Mouse (Mus musculus) cerebellum, postnatal 25 days (tissue): ENCODE results near the gene Zbtb38.

ENCODE experiments used
- DNase-seq, 2 experiments: peaks; one replicate each; pipeline ENCODE4 v3.0.0; 2021; ENCODE audit warnings: mixed read lengths in 2 of 2

Gene Zbtb38

DNA sequence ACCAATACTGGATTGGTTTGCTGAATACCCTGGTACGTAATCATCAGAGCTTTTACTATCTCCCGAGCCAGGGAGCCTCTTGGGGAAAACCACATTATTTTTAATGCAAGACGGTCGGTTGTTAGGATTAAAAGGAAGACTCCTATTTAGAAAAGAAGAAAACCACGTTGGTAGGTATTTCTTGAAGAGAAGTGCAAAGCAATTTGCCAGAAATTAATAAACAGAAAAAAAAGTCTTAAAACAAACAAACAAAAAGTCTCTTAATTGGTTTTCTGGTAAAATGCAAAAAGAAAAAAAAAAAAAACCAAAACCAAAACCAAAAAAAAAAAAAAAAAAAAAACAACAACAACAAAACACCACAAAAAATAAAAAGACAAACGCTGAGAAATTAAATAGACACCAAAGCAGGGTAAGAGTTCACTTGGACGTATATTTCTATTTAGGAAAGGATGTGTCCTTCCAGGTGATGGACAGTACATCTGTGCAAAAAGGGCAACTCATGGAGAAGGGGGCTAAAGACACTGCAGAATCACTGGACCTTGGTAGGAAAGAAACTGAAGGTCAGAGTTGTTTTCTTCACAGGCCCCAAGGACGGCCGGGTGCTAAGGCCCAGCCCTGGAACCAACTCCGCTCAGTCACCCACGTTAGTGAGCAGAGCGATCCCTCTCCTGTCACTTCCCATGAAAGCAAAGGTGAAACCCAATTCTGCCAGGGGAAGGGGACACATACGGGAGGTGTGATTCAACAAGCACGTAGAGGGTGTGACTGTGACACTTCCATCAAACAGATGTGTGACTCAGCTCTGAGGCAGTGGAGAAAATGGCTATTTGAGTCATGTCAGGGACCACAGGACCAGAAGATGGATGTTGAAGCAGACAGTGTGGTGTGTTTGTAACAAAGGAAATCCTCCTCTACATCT is 38.9 kb downstream of the Zbtb38 start:
- no peak for DNase-seq

DNA sequence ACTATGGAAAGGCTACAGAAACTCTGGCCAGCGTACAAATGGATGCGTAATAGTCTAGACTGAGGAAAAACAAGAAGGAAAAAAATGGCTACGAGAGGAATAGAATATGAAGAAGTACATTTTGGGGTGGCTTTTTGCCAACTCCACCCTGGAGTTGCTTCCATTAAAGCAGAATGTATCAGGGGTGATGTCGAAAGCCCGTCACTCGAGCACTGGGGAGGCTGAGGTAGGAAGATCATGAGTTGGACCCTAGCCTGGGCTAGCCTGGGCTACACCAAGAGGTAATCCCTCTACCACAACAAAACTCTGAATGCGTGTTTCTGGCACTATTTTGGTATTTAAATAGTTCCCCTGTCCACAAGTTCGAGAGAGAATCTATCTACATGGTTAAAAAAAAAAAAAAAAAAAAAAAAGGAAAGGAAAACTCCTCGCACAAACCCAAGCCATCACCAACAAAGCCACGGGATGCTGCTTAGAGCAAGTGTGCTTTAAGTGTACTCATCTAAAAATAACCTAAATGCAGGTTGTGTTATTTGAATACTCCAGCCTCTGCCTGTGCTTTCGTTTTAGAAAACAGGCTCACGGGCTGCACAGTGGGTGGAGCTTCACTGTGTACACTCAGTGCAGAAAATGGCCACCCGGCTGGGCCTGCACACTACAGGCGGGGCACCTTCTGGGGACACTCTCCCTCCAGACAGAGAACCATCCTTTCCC is 39.7 kb downstream of the Zbtb38 start:
- peak in 1 of 2 experiments; percentile 52 for DNase-seq

DNA sequence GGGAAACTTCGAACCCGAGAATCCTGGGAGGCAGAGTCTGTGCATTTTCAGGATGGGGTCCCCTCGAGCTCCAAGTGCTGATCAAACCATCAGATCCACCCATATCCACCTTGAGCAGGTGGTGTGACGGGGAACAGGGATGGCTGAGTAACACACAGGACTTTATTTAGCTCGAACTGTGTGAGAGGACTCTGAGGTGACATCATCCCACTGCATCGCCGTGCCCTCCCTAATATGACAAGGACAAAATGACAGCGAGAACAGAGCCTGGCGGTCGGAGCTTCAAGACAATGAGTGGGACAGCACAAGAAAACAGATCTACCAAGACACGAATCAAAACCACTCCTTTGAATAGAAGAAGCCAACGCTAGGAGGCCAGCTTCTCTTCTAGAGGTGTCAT is 40.6 kb downstream of the Zbtb38 start:
- DNase-seq, result no peak

DNA sequence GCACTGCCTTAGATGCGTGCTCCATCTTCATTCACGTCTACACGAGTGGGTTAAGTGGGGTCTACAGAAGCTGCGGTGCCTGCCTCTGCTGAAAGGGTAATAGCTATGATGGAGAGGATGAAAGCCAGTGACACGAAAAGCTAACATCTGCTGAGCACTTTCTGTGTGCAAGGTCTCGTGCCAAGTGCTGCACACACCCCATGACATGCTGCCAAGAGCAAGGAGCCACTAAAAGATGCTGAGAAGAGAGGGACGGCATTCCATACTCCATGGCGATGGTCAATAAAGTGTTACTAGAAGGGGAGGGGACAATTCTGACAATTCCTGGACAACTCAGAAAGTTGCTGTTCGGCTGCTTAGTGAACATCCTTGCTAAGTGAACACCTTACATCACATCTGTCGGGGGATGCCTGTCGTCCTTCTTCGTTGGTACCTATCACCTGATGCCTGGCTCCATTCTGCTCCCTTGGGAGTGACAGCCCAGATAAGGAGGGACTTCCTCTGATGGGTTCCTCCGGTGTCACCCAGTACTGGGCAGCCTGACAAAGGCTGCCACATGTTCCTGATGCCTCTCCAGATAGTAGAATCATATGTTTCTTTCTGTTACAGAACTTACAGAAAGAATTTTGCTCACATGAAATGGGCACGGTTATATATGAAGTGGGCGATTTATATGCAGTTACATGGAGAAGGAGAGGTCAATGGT is 42.2 kb downstream of the Zbtb38 start:
- no peak for DNase-seq

DNA sequence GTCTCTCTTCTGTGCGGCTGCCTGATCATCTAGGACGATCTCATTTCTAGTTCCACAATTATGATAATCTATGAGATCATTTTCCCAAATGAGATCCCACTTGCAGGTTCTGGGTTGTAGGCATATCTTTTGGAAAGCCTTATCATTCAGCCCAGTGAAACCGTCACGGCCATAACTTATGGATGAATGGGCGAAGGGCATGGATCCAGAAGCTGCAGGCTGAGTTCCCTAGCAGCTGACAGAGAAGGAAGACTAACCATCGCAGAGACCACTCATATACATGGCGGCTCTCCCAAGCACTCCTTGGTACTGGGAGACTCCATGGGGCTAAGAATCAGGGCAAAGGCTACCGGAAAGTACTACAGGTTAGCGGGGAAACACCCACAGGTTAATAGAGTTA is 43.7 kb downstream of the Zbtb38 start:
- DNase-seq, result peak in 1 of 2 experiments; percentile 70

DNA sequence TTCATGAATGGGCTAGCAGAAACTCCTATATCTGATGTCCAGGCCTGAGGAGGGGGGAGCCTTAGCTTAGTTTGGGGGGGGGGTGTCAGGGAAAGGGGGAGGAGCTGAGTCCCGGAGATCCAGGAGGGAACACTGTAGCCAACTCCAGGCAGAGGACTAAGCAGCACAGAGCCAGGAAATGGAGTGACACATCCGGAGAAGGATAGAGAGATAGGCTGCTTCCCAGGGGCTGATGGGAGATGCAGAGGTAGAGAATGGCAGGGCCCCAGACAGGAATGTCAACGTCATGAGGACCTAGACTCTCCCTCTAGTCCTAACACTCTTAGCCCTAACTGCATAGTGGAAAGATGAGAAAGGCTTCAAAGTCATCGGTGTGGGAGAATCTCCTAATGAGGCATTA is 44.7 kb downstream of the Zbtb38 start:
- DNase-seq, result no peak

DNA sequence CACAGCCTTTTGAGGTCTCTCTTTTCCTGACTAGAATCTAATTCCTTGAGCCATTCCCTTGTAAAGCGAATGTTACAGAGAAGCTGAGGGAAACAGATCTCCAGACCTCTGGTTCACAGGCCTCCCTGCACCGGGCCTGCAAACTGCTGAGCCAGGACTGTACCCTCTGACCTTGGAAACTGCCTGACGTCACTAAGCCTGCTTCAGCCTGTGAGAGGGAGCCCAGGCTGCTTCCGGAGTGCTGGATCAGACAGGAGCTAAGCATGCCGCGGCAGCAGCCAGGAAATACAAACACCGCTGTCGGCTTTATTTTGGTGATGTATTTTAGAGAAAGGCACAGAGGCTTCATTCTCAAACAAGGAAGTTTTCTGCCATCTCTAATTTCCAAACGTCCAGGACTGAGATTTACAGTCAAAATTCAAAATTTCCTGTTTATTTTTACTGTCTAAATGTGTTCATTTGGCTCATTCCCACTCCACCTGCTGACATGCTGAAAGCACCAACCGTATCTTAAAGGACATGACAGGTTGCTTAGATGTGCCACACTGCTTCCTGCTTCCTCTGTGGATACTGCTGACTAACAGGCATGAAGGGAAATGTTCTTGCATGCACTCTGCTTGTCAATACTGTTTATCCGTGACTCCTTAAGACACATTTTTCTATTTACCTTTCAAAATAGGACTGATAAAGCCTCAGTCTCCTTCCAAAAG is 46.9 kb downstream of the Zbtb38 start:
- DNase-seq, result peak; percentile 61 to 63

DNA sequence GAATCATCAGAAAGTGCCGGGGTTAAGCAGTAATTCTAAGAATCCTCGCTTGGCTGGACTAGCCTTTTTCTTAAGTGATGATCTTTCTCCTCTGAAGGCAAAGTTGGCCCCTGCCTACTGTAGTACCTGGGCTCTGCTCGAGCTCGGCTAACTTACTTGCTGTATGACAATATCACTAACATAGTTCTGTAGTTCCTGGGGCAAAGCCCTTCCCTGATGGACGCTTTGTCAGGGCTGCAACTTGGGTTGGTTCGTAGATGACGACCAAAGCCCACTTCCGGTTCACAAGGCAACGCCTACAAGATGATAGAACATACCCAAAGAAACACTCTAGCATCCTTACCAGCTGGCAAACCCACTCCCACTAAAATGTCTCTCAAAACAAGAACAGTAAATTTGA is 47.7 kb downstream of the Zbtb38 start:
- no peak for DNase-seq

DNA sequence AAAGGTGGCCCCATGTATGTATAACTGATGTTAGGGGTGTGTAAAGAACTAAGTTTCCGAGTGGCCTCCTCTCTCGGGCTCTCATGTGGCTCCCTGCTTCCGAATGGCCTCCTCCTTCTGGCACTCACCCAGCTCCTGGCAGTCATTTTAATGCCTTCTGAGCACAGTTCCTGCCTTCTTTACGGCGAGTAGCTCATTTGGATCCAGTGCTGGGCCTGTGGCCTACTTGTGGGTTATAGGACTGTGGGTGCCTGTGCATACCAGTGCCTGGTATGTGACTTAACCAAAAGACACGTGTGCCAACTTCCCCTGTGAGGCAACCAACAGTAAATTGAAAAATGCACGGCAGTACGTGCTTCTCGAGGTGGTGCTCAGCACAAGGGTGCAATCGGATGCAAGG is 50.7 kb downstream of the Zbtb38 start:
- peak in 1 of 2 experiments; percentile 74 for DNase-seq

DNA sequence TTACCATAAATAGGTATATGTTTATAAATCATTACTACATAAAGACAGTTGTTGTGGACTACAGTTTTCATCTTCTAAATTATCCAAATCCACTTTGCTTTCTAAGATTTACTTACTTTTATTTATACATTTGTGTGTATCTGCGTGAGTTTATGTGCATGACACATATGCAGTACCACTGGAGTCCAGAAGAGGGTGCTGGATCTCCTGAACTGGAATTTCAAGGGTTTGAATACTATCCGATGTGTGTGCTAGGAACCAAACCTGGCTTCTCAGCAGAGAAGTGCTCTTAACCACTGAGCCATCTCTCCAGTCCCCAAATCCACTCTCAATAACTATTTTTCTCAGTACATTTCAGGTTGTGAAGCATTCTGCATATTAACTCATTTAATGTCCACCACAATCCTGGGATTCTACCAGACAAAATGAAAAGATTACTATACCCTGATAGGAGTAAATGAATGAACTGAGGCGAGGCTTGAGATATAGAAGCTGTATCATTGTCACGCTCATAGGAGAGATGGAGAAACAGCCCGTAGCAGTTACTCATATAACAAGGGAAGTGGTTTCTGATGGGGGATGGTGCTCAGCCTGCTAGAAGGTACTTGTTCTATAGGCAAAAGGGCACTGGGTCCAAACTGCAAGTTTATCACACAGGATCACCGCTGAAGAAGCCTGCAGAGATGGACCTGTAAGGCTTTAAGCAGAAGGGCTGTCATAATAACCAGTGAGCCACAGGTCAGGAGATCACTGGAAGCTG is 53.2 kb downstream of the Zbtb38 start:
- DNase-seq, result no peak

DNA sequence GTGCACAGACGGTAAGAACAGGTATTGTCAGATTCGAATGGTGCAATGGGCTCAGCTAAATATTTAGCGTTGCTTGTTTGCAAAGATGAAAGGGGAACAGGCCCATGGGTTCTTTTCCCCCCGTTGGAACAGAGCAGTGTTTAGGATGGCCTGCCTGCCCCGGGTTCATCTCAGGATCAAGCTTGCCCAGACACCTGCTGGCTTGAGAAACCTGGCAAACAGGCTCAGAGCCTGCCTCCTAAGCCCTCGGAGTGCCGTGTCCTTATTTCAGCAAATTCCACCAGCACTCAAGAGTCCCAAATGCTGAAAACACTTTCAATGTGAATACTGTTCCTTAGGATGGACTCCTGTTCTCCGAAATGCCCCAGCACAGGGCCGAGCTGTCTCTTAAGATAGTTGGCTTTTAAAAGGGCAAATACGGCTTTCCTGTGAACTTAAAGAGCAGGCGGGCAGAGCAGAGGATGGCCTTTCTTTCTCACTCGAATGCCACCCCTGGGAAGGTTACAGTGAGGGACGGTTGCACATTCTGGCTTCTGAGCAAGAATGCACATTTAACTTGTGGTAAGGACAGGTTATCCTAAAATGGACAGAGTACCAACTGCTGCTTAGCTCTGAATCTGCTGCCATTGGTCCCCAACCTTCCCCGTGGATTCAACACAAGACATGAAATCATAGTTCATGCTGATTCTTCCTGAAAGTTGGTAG is 55.7 kb downstream of the Zbtb38 start:
- peak; percentile 51 to 58 for DNase-seq

DNA sequence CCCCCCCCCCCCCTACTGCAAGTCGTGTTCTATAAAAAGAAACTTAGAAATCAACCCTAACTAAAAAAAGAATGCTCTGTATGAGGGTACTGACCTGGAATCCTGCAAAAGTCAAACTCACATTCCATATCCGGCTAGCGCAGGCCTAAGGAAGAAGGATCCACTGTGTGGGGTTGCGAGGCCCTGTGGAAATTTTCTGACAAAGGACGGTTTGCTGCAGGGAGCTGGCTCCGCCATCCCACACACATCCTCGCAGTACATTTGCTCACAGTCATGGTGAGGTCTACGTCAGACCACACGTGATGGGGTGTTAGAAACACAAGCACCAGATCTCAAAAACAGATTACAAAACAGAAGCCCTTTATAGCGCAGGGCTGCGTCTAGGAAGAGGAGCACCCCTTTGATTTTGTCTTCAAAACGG is 56.5 kb downstream of the Zbtb38 start:
- DNase-seq, result no peak

DNA sequence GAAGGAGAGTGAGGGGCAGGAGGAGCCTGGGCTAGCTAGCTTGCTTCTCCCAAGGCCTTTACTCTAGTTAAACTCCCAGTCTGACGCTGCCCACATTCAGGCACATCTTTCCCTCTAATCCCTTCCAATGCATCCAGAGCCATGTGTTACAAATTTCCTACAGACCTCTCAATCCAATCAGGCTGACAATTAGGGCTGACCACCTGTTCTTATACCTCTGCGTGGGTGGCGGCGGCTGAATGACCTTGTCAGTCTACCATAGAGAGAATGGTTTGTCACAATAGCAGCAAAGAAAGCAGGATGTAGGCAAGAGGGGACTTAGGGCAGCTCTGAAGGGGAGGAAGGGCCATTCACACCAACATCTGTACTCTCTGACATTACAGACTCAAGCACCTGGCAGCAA is 62.2 kb downstream of the Zbtb38 start:
- peak in 1 of 2 experiments; percentile 44 for DNase-seq

DNA sequence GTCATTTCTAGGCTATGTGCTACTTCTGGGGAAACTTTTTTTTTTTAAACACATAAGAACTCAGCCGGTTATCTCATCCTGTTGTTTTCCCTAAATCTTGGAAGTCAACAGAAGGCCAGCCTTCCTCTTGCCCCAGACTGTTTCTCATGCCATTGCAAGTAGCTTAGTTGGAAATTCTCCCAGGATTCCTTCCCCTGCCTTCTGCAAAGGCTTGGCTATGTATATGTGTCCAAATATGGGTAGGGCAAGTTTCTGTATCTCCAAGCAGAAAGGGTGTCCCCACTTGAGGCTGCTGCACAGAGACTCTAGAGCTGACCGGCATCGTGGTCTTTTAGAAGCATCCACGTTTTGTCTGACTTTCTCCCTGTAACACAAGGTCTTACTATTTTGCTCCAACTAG is 63.6 kb downstream of the Zbtb38 start:
- peak in 1 of 2 experiments; percentile 3 for DNase-seq

DNA sequence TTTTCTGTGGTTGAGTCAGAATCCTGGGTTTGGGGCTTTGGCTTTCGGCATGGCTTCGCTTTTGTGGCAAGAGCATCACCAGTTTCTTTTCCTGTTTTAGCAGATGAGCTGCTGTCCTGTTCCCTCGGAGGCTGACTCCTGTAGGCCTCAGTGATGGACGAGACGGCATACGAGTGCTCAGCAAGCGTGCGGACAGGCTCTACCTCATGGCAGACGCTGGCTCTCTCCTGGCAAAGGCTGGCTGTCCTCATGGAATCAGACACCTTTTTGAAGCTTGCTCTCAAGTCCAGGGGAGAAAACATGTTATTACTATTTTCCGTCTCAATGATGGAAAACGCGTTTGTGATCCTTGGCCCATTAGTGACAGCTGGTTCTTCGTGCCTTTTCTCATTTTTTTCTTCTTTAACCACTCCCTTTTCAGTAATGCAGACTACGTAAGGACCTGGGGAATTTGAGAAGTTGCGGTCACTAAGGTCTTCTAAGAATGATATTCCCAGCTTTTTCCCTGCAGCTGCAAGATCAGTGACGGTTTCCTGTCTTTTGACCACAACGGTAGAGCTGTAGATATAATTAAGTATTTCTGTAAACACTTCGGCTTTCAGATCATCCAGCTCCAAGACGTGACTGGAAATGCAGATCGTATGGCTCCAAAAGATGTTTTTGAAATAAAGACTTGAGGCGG is 64.3 kb downstream of the Zbtb38 start:
- peak in 1 of 2 experiments; percentile 26 for DNase-seq

DNA sequence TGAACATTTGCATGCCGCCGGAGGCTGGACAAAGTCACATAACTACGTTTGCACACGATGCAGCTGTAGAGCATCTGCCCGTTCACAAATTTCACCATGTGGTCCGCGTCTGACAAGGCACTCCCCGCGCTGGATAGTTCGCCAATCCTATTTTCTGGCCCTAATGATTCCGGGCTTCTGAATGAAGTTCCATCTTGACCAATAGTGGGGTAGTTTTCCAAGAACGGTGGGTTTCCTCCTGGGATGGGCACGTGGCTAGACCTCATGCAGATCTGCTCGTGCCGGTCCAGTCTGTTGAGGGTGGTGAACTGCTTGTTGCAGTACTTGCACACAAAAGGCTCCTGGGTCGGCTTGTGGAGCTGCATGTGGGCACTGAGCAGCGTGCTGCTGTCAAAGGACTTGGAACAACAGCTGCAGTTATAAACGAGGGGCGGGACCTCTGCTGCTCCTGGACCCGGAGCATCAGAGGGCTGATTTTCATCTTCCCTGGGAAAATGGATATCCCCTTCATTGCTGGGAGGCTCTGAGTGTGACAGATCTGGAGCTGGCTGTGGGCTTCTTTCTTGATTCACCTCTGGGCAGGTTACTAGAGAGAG is 64.9 kb downstream of the Zbtb38 start:
- DNase-seq, result no peak

DNA sequence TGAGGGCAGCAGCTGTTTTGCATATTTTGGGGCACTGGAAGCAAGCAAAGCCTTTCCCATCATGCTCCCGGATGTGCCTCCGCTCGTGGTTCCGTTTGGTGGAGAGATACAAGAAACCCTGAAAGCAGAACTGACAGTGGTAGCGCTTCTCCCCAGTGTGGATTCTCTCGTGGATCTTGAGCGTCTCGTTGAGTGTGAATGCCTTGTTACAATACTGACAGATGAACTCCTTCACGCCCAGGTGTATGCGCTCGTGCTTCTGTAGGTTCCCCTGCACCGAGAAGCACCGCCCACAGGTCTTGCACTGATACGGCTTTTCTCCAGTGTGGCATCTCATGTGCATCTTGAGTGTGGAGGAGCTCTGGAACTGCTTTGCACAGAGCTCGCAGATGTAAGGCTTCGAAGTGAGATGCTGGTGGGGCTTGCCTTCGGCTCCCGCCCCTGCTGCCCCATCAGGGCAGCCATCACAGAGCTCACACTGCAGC is 67.0 kb downstream of the Zbtb38 start:
- peak in 1 of 2 experiments; percentile 3 for DNase-seq

DNA sequence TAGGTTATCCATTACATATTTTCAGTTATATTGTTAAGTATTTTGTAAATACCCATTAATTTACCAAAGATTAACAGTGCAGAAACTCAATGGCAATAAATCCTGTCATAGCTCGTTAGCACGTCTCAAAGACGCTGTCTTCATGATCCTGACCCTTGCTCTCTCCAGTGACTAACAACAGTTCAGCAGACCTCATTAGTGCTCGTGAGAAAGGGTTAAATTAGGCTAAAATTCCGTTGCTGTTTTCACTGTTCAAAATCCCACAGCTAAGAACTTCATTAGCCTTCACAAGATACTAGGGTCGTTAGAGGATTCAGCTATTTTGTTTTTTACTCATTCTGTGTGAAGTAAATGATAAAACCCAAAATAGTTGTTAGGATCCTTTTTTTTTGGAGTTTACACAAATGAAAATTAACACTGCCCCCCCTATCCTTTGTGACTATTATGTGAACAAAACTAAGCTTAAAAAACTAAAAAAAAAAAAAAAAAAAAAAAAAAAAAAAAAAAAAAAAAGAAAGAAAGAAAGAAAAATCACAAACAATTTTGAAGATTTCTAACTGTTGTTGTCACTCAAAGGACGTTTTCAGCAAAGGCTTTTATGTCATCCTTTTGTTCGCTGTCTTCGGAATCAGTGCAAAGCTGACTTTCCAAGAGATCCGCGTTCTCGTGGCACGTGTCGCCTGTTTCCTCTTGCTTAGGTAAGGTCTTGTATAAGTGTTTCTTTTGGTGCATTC is 67.6 kb downstream of the Zbtb38 start:
- peak in 1 of 2 experiments; percentile 0 for DNase-seq

DNA sequence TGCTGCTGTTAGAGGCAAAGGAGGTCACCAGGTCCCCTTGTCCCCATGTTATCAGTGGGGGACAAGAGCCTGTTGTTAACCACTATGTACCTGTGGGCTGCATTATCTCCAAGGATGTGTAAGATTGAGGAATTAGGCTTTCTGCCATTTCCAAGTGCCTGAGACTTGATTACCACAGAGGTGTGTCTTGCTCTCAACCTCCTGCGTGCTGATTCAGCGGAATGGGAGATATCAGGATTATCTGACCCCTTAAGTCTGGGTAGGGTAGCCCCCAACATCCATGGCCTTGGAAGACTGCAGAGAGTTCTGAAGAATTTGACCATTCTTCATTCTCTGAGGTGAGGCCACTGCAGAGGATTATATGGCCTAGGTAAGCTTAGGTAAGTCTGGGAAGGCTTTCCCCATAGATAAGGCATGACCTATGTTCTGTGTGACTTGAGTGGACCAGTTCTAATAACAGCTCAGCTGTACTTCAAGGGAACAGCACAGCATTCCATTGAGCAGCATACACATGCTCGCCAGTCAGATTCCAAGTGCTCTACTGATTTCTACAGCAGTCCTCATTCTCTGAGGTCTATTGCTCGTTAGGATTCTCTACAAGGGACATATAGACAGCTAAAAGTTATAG is 68.4 kb downstream of the Zbtb38 start:
- DNase-seq, result peak in 1 of 2 experiments; percentile 1
